Mouse (Mus musculus) stomach, postnatal 0 days (tissue): ENCODE measurements around the gene Nsd1.

Experiments
- CTCF ChIP-seq: IDR thresholded peaks from 2 replicates; pipeline ENCODE4 v1.5.1; 2016; ENCODE audit warnings: antibody characterized with exemption, low read depth, mild to moderate bottlenecking, moderate library complexity
- EP300 ChIP-seq: optimal IDR thresholded peaks from 2 replicates; pipeline ENCODE3; 2016; ENCODE audit warnings: antibody characterized with exemption

DNA sequence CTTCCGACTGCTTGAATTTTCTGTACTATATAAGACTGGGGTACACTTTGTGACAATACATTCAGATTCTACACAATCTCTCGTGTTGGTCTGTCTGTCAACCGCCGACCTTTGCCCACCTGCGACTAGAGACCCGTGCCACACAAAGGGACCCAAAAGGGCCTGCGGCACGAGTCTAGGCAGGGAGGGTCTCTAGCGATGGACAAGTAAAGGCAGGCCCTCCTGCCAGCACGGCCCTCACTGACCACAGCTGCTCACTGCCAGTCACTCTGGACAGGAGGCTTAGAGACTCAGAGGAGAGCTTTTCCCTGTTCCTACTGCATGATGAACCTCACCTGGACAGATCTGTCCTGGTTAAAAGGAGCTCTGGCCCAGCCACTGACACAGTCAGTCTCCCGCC lies 132.9 kb downstream of the Nsd1 start:
- no peak for TF ChIP-seq CTCF
- no peak for TF ChIP-seq EP300
